Mouse (Mus musculus): Measurements from ENCODE around the gene Zfp507.

DNA sequence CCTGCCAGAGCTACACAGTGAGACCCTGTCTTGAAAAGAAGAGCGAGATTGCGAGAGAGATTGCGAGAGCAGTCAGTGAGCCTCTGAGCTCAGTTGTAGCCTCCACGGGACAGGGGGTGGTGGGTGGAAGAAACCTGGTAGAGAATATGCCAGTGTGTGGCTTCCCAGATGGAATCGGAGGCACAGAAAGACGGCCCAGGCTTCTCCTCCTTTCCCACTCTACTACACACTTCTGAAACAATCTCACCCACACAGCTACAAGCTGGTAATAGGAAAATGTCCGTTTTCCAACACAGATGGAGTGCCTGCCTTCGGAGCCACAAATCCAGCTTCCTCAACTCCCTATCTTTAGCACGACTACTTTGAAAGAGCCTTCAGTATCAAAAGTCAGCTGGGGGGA lies 58.0 kb downstream of the Zfp507 start:
- TF ChIP-seq EP300 (IDR thresholded peaks at IDR 0.05; ENCODE audit: low read depth) = no peak
- TF ChIP-seq CTCF (IDR thresholded peaks at IDR 0.05; ENCODE audit: low read depth) = no peak

All from liver, postnatal 0 days (tissue).